Mouse (Mus musculus): ENCODE measurements around the gene Ddhd1.

Ddhd1 gene

DNA sequence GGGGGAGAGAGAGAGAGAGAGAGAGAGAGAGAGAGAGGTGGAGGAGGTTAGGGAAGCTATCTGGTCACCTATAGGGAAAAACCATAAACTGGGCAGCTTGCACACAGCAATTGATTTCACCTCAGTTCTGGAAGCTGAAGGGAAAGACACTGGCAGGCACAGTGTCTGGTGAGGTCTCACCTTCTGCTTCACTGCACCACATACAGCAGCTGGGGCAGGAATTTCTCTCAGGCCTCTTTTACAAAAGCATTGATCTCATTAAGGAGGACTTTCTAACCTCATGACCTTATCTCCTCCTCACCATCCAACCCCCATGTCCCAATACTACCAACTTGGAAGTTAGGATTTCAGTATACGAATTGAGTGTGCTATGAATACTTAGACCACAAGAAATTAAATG, 13.2 kb downstream of the Ddhd1 start:
- DNase-seq (ENCODE audit: low spot score), result no peak

DNA sequence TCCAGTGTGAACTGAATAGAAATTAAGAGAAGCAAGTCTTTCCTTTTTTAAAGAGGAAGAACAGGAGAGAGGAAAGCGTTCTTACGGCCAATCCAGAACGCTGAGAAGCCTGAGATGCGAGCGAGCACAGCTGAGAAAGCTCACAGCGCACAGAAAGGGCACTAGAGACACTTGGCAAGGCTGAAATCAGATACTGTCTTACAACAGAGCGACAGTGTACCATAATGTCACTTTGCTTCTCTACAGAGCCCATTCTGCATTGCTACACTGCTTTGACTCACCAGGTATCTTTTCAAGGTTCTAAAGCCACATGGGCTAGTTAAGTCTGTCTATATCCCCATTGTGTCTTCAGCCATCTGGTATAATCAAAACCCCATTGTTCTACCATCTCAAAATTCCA, 13.7 kb downstream of the Ddhd1 start:
- DNase-seq (ENCODE audit: low spot score), result no peak

DNA sequence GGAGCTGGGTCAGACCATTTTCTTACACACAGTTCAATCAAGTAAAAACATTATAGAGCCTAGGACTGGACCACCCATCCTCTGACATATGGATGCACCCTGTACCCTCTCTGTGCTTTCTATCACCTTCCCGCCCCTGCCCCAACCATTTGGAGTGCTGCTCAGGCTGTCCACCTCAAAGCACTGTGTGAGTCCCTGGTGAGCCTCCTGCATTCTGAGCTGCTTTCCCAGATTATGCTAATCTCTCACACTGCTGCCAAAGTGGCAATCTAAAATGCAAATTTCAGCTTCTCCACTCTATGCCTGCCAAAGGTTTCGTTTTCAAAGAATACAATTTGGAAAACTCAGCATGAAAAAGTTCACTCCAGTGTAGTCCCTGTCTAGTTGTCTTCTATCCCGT, 14.5 kb downstream of the Ddhd1 start:
- DNase-seq (ENCODE audit: low spot score), result no peak

GRCm38 (mm10) chr14:45642795-45643194, 15.1 kb downstream of the Ddhd1 start:
- no peak for DNase-seq (ENCODE audit: low spot score)

DNA sequence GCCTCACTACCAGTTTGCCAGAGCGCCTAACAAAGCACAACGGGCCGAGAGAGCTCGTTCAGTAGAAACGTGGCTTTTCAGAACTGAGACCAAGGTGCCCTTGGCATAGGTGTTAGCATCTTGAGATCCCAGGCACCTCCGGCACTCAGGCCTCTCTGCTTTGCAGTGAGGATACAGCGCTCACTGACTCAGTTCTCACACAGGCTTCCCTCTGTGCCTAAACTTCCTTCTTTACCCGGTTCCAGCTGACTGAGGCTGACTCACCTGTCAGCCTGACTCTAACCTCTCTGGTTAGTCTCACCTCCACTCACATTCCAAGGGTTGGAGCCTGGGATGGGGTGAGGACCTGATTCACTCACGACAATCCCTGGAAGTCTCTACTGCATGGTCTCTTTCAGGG, 15.7 kb downstream of the Ddhd1 start:
- DNase-seq (ENCODE audit: low spot score), result no peak

DNA sequence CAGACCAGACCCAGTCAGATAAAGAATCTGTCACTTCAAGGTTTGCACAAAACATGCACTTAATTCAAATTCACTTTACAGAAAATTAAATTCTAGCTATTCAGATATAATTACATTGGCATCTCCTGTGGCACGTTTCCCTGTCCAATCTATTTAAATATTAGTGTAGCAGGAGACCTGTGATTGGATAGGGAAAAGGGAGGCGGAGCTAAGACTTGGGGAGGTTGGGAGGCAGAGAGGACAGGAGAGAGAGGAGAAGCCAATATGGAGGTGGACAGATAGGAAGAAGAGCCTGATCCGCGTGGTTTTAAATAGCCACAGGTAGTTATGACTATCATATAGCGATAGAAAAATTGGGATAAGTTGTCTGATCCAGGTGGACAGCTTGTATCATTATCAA, 19.2 kb downstream of the Ddhd1 start:
- DNase-seq (ENCODE audit: low spot score), result no peak

- DNase-seq (ENCODE audit: low spot score), result no peak
These were observed 22.4 kb downstream of the Ddhd1 start for GRCm38 (mm10) chr14:45635496-45635895.

- DNase-seq (ENCODE audit: low spot score), result no peak
These were observed 25.0 kb downstream of the Ddhd1 start for GRCm38 (mm10) chr14:45632756-45633537.

GRCm38 (mm10) chr14:45630544-45630943, 27.4 kb downstream of the Ddhd1 start:
- no peak for DNase-seq (ENCODE audit: low spot score)

DNA sequence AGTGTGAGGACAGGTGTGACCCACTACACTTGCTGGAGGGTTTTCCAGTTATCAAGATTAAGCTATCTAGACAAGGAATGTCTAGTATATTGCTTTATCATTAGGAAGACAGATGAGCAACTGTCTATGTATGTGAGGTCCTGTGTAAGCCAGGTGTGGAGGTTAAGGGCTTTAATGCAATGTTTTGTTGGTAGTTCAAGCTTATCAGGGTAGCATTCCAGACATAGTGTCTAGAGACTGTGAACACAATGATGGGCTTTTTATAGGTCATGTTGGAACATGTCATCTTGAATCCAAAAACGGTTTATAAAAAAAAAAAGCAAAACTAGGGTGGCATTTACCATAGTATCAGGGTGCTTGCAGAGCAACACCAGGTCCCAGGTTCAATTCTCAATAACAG, 28.0 kb downstream of the Ddhd1 start:
- no peak for DNase-seq (ENCODE audit: low spot score)

DNA sequence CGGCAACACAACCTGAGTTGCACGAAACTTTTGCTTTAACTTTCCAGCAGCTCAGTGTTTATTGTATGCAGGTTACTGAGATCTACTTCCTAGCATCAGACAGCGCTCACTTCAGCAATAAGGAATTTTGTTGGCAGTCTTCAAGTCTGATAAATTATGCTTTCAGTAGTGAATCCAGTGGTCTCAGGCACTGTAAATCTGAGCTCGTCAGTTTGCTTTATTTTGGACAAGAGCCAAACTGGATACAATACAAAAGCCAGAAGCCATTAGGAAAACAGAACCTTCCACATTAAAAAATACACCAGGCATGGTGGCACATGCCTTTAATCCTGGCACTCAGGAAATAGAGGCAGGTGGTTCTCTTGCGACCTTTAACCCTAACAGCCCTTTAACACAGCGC, 39.6 kb downstream of the Ddhd1 start:
- no peak for DNase-seq (ENCODE audit: low spot score)

DNA sequence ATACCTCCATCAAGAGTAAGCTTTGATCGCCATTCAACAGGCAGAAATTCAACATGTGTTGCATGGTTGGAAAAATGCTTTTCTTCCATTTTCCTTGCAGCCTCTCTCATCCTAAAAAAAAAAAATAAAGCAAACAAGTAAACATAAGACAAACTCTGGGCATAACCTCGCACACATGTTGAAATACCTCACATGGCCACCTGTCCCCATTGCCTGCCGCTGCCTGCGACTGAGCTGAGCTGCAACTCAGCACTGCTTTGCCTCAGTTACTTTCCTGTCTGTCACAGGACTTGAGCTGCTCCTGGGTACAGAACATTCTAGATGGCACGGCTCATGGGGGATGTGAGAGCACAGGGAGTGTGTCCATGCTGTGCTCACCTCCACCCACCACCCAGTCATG, 41.4 kb downstream of the Ddhd1 start:
- no peak for DNase-seq (ENCODE audit: low spot score)

DNA sequence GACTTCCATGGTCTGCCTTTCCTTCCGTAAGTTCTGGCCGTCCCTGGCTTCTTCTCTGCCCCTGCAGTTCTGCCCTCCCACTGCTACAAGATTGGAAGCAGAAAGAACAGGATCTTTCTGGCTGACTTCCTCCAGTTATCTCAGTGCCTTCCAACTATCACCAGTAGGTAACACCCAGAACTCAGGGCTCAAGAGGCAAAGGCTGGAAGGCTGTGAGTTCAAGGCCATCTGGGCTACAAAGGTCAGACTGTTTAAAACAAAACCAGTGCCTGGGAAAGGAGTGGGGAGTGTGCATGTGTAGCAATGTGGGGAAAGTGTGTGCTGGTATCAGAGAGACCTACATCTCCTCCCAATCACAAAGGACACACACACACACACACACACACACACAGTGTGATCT, 42.2 kb downstream of the Ddhd1 start:
- no peak for DNase-seq (ENCODE audit: low spot score)

DNA sequence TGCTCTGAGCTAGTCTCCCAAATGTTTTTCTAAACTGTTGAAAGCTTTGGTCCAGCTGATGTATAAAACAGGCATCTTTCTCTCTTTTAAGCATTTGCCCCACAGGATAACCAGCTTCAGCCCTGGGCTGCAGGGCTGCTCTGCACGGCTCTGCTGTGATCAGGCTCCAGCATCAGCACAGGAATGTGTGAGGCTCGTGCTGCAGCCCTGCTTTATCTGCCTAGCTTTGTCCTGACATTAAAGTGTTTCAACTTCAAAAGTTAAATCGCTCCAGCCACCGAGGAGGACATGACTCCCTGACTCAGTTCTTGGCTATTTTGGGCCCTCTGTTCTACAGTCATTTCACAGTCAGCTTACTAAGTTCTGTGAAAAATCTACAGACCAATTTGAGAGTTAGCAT, 43.1 kb downstream of the Ddhd1 start:
- DNase-seq (ENCODE audit: low spot score), result no peak

DNA sequence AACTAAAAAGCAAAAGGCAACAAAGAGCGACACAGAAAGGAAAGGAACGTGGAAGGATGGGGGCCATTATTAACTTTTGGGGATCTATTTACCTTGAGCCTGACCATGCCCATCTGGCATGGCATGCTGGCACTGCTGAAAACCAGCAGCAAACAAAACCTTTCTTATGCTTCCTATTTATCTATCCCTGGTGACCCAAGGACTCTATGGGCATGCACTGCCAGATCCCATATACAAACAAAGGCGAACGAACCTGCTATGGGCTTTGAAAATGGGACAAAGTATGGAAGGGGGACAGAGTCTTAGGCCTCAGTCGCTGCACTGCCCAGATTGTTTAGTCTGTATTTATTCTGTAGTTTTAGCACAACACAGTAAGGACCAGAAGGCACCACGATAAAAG, 43.5 kb downstream of the Ddhd1 start:
- no peak for DNase-seq (ENCODE audit: low spot score)

- DNase-seq (ENCODE audit: low spot score), result no peak
These were observed 46.3 kb downstream of the Ddhd1 start for GRCm38 (mm10) chr14:45611654-45612053.

DNA sequence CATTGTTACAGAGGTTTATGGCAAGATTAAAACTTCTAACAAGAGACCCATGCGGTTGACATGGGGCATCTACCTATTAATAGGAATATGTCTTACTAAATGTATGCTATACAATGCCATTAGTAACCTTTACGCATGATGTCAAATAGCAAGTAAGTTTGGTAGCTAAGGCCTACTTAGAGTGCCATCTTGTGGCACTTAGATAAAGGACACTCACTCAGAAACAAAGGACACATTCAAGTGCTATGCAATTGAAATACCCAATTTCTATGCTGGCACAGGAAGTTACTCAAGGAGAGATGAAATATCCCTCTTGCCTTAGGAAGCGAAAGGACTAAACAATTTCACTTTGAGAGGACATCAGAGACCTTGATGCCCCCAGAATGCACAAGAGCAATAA, 55.9 kb downstream of the Ddhd1 start:
- no peak for DNase-seq (ENCODE audit: low spot score)

GRCm38 (mm10) chr14:45600587-45600986, 57.4 kb downstream of the Ddhd1 start:
- no peak for DNase-seq (ENCODE audit: low spot score)

DNA sequence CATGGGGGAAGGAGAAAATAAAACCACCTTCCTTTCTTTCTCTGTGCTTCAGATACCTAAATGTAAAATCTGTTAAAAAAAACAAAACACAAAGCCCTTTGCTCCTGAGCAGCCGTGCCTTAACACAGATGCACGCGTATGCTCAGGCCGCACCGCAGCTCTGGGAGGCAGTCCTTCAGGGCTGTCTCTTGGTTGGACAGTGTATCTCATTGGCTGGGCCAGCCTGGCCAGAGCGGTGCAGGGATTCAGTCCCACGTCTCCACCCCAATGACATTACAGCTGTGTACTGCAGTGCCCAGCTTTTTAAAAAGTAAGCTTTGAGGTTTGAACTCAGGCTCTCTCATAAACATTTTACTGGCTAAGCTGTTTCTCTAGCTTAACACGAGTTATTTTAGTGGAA, 60.1 kb downstream of the Ddhd1 start:
- no peak for DNase-seq (ENCODE audit: low spot score)

DNA sequence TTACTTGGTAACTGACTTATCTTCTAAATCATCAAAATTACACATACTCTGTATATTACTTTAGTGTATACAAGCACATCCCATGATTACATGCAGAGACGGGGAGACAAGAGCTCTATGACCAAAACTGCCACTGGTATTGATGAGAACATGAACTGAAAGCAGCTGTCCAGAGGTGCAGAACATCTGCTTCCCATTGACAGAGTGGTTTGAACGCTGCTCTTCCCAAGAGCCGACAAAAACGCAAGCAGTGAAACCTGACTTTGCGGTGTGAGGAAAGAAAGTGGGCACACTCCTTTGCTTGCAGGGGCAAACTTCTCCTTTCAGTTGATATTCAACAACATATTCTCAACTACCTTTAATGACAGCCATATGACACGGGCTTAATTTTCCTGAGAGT, 64.7 kb downstream of the Ddhd1 start:
- DNase-seq (ENCODE audit: low spot score), result no peak

DNA sequence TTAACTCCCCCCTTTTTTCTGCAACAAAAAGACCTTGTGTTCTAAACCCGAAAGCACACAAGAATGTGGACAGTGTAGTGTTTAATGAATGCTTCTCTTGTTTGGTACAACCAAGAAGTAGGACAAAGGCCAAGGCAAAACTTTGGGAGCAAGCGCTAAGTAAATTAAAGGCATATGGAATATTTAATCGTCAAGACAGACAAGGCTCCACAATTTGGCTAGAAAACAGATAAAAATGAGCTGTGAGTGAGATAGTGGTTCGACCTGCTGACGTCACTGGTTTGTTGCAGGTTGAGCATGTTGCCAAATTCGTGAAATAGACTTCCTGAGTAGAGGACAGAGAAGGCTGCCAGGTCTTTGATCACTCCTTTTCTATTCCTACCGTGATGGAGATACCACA, 69.5 kb downstream of the Ddhd1 start:
- DNase-seq (ENCODE audit: low spot score), result no peak

GRCm38 (mm10) chr14:45587536-45587935, 70.4 kb downstream of the Ddhd1 start:
- no peak for DNase-seq (ENCODE audit: low spot score)

- DNase-seq (ENCODE audit: low spot score), result no peak
These were observed 74.4 kb downstream of the Ddhd1 start for GRCm38 (mm10) chr14:45583494-45584027.

All from c-Kit-positive CD71-positive TER-119-positive erythroid progenitor cells, embryonic 14.5 days (primary cell).